Mouse (Mus musculus) hindbrain, embryonic 12.5 days (tissue): Measurements from ENCODE around the gene Mthfd2l. TPM values are rescaled to one million over a fixed set of nuclear protein-coding genes. Genes with fewer than 3 reads are reported as not detected.

Experiments
- ATAC-seq: fragments of 200-750 bp; cut with Nextera tagmentation; 2 replicates; pipeline ENCODE4 v1.8.0; 2017; ENCODE audit warnings: moderate TSS enrichment; ENCODE audit not compliant: low FRiP score
- H3K27ac ChIP-seq: fragments of 300-500 bp; sonication (generic); 2 replicates; pipeline ENCODE4 v1.5.1; 2016; ENCODE audit warnings: mild to moderate bottlenecking
- H3K27me3 ChIP-seq: fragments of 300-500 bp; sonication (generic); 2 replicates; pipeline ENCODE4 v1.6.1; 2016; ENCODE audit warnings: mild to moderate bottlenecking
- H3K36me3 ChIP-seq: fragments of 300-500 bp; sonication (generic); 2 replicates; pipeline ENCODE4 v1.6.1; 2016; ENCODE audit warnings: mild to moderate bottlenecking
- H3K4me1 ChIP-seq: fragments of 300-500 bp; sonication (generic); 2 replicates; pipeline ENCODE4 v1.6.1; 2016
- H3K4me2 ChIP-seq: fragments of 300-500 bp; sonication (generic); replicated peaks from 2 replicates; pipeline ENCODE4 v1.6.1; 2016; ENCODE audit warnings: mild to moderate bottlenecking
- H3K4me3 ChIP-seq: fragments of 300-500 bp; sonication (generic); 2 replicates; pipeline ENCODE4 v1.5.1; 2016; ENCODE audit warnings: mild to moderate bottlenecking
- H3K9ac ChIP-seq: fragments of 300-500 bp; sonication (generic); 2 replicates; pipeline ENCODE4 v1.6.1; 2016; ENCODE audit warnings: mild to moderate bottlenecking, moderate library complexity
- H3K9me3 ChIP-seq: fragments of 300-500 bp; sonication (generic); replicated peaks from 2 replicates; pipeline ENCODE4 v1.6.1; 2016; ENCODE audit warnings: mild to moderate bottlenecking
- WGBS: fragments of 180-500 bp; shearing (Covaris S2); methylation state at CpG from one replicate; pipeline ENCODE4 v1.1.7; 2016; 5-methylcytosine and 5-hydroxymethylcytosine counted together
- polyA plus RNA-seq: library from polyadenylated mRNA; unstranded; fragments of >200 nt; fragmentation: Nextera tagmentation; extraction: Ambion mirVana; gene quantifications from 2 replicates; pipeline ENCODE4 v1.2.1, GENCODE M21; 2016

Mthfd2l gene
- 91.6 and 94.2 TPM in 2 replicates for polyA plus RNA-seq

DNA sequence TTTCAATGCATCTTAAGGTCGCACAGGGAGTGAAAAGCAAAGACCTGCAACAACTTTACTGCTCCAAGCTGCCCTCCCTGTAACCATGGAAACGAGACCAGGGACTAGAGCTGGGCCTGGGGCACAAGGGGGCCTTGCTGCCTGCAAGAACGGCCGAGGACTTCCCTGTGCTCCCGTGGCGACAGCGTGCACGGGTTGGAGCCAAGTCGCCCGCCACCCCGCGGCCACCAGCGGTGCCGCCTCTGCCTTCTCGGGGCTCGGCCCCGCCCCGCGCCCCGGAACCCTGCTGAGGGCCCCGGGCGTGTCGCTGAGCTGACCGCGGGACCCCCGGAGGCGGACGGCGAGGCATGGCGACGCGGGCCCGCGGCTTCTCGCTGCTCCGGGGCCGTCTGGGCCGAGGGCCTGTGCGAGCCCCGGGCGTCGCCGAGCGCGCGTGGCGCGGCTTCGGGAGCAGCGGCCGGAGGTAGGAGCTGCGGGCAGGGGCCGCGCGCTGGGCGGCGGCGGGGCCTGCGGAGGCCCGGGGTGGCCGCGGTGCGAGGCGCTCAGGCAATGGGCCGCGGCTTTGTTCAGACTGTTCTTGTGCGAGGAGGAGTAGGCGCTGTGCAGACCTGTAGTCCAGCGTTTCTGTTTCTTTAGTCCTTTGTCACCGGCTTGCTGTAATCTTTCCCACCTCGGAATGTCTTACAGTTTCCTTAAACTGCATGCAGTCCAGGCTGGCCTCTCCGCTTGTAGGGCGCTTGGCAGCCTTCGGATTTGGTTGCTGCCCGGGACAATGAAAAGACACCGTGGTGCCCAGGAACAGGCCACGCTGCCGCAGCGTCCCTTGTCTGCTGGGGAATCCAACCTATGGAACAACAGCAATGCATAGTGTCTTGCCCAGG lies at the start of gene Mthfd2l:
TSS of gene Mthfd2l (plus strand) at position 147 of the 881 bp plus-strand sequence.
- peak; percentile 98 for ATAC-seq
- Histone ChIP-seq H3K4me3 (peak within 1 kb of the TSS; percentile 86), H3K27ac (peak within 1 kb of the TSS; percentile 99), H3K9ac (peak within 1 kb of the TSS; percentile 98), H3K4me1 (peaks cover 14% of the 10 kb centered on the region), H3K27me3 (no peaks in the 10 kb centered on the region), H3K36me3 (peaks cover 19% of the 10 kb centered on the region), H3K4me2 (peak within 1 kb of the TSS; percentile 69), H3K9me3 (no peaks in the 10 kb centered on the region)
- under 1% methylated on average over 73 of the region's 79 CpGs for WGBS

DNA sequence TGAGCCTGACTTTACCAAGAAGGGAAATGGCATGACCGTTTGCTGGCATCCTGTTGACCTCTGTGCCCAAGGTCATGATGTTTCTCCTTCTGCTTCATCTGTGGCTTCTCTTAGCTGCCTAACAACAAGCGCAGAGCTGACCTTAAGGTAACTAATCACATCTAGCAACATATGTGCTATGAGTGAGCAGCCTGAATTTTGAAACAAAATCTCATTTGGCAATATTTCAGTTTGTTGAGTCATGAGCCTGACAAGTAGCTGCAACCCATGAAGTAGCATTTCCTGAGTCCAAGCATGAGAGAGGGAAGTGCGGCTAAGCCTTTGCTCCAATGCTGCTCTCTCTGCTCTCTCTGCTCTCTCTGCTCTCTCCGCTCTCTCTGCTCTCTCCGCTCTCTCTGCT lies 49.2 kb upstream of the Mthfd2l start:
- no peaks in the 10 kb centered on the region for H3K27me3 ChIP-seq
- H3K4me3 ChIP-seq = no peak overlapping the region
- H3K4me2 ChIP-seq = no peak overlapping the region
- no peak overlapping the region for H3K27ac ChIP-seq
- H3K9ac ChIP-seq = no peak overlapping the region
- no peaks in the 10 kb centered on the region for H3K4me1 ChIP-seq
- 94% methylated on average over 5 of the region's 5 CpGs for WGBS
- H3K9me3 ChIP-seq = no peaks in the 10 kb centered on the region
- ATAC-seq = no peak
- H3K36me3 ChIP-seq = no peaks in the 10 kb centered on the region

DNA sequence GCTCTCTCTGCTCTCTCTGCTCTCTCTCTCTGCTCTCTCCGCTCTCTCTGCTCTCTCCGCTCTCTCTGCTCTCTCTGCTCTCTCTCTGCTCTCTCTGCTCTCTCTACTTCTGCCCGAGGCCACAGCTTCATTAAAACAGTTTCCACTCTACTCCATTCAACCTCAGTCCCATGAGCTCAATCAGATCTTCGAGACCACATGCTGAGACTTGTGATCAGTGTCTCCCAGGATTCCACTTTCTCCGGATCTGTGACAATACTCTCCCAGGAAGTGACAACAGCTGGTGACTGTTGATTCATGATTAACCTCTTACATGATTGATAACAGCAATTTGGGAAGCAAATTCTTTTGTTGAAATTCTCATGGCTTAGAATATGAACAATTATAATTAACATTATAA lies 48.8 kb upstream of the Mthfd2l start:
- ATAC-seq = no peak

DNA sequence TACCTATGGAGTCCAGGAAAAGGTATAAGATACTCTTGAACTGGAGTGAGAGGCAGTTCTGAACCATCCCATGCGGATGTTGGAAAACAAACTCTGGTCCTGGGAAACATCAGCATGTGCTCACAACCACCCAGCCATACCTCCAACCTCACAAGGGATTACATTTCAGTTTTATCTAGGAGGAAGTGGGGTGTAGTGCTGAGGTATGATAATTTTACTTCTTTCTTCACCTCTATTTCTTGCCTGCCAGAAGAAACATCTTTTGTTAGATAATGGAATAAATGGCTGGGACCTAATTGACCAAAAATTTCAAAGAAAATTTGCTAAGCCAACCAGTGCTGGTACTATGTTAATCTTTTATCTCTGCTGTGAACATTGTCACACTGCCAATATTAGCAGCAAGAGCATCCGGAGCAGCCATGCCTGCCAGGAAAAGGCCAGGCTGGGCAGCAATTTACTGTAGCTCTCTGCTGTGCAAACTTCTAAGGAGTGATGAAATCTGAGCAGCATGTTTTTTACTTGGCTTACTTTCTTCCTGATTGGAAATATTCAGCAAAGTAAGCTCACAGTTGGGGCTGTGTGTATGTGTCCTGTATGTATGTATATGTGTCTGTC lies 46.2 kb upstream of the Mthfd2l start:
- no peak for ATAC-seq
- H3K4me3 ChIP-seq = no peak overlapping the region

More for the DNA sequence above, 48.8 kb upstream of the Mthfd2l start:
- Histone ChIP-seq H3K9me3 (no peaks in the 10 kb centered on the region), H3K4me1 (no peaks in the 10 kb centered on the region), H3K36me3 (no peaks in the 10 kb centered on the region), H3K9ac (no peak overlapping the region), H3K27me3 (no peaks in the 10 kb centered on the region), H3K4me3 (no peak overlapping the region), H3K4me2 (no peak overlapping the region), H3K27ac (no peak overlapping the region)
- 75% methylated on average over 5 of the region's 5 CpGs for WGBS

DNA sequence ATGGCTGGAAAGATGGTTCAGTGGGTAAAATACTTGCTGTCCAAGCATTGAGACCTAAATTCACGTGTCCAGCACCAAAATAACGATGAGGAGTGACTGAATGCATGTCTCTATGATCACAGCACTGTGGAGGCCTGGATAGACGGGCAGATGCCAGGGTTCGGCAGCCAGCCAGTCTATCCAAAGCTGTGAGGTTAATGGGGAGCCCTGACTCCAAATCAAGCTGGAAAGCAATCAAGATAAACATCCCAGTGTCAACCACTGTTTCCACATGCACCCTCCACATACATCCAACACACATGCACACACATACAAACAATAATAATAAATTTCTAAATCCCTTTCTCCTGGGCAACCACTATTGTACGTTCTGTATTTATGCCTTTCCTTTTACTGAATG lies 42.3 kb upstream of the Mthfd2l start:
- no peak overlapping the region for H3K9ac ChIP-seq
- H3K9me3 ChIP-seq = no peaks in the 10 kb centered on the region
- ATAC-seq = no peak
- H3K36me3 ChIP-seq = no peaks in the 10 kb centered on the region
- no peak overlapping the region for H3K4me3 ChIP-seq
- 75% methylated on average over 5 of the region's 5 CpGs for WGBS
- peaks cover 10% of the 10 kb centered on the region for H3K27me3 ChIP-seq
- H3K4me1 ChIP-seq = peaks cover 11% of the 10 kb centered on the region
- H3K4me2 ChIP-seq = no peak overlapping the region
- no peak overlapping the region for H3K27ac ChIP-seq

More for the DNA sequence above, 46.2 kb upstream of the Mthfd2l start:
- H3K36me3 ChIP-seq = no peaks in the 10 kb centered on the region
- H3K9me3 ChIP-seq = no peaks in the 10 kb centered on the region
- H3K27me3 ChIP-seq = 0 out of 2 replicates have a peak, but pooled peaks cover 4% of the 10 kb centered on the region
- no peak overlapping the region for H3K27ac ChIP-seq
- H3K4me1 ChIP-seq = no peaks in the 10 kb centered on the region
- no peak overlapping the region for H3K9ac ChIP-seq
- no peak overlapping the region for H3K4me2 ChIP-seq
- 67% methylated on average over 2 of the region's 2 CpGs for WGBS

DNA sequence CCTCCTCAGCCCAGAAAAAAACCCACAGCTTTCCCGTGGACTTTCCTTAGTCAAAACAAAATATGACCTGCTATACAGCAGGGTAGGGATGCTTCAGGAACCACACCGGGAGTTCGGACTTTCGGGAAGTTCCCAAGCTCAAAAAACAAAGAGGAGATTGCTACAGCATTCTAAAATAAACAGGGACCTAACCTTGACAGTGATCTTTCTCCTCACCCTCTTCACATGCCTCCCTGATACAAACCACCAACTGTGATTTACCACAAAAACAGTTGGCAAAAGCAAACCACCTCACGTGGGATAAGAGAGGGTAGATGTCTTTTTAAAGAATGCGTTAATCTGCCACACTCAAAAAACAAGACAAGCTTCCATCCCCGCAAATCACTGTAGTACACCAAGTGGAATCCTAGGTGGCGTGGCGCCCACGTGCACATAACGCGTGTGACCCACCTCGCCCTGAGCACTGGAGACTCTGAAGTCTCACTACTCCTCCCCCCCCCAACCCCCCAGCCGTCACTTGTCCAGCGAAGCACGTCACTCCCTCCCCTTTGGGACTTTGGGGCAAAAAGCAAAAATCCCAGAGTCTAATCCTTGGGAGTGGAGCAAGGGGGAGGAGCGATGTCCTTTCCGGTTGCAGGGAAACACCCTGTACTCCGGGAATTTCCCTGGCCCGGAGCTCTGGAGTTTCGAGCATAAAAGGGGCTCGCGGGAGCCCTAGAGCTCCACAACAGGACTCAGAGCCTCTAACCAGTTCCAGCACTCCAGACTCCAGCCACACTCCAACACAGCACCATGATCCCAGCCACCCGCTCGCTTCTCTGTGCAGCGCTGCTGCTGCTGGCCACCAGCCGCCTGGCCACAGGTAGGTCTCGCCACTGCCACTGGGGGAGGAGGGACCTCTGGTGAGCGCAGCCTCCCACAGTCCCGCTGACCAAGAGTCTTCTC lies 40.1 kb upstream of the Mthfd2l start, which contains the start of gene Cxcl1:
TSS of gene Cxcl1 (plus strand) at position 723 of the 945 bp plus-strand sequence.
- peaks cover 10% of the 10 kb centered on the region for H3K27me3 ChIP-seq
- no peak within 1 kb of the TSS for H3K27ac ChIP-seq
- no peaks in the 10 kb centered on the region for H3K36me3 ChIP-seq
- ATAC-seq = peak; percentile 87
- peak within 1 kb of the TSS; percentile 51 for H3K9ac ChIP-seq
- H3K9me3 ChIP-seq = no peaks in the 10 kb centered on the region
- peak within 1 kb of the TSS; percentile 38 for H3K4me3 ChIP-seq
- H3K4me1 ChIP-seq = peaks cover 11% of the 10 kb centered on the region
- WGBS = 8% methylated on average over 30 of the region's 30 CpGs
- peak within 1 kb of the TSS; percentile 80 for H3K4me2 ChIP-seq

DNA sequence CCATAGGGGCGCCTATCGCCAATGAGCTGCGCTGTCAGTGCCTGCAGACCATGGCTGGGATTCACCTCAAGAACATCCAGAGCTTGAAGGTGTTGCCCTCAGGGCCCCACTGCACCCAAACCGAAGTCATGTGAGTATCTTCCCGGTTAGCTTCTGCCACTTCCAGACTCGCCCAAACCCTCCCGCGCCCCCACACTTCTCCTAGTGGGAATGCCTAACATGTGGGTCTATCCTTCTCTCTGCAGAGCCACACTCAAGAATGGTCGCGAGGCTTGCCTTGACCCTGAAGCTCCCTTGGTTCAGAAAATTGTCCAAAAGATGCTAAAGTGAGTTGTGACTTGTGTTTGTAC lies 39.5 kb upstream of the Mthfd2l start:
- Histone ChIP-seq H3K4me1 (peaks cover 11% of the 10 kb centered on the region), H3K4me3 (peak overlapping the region; percentile 38), H3K27me3 (peaks cover 10% of the 10 kb centered on the region), H3K4me2 (peak overlapping the region; percentile 80), H3K36me3 (no peaks in the 10 kb centered on the region), H3K9me3 (no peaks in the 10 kb centered on the region), H3K27ac (no peak overlapping the region), H3K9ac (peak overlapping the region; percentile 51)
- no peak for ATAC-seq
- 33% methylated on average over 10 of the region's 10 CpGs for WGBS

DNA sequence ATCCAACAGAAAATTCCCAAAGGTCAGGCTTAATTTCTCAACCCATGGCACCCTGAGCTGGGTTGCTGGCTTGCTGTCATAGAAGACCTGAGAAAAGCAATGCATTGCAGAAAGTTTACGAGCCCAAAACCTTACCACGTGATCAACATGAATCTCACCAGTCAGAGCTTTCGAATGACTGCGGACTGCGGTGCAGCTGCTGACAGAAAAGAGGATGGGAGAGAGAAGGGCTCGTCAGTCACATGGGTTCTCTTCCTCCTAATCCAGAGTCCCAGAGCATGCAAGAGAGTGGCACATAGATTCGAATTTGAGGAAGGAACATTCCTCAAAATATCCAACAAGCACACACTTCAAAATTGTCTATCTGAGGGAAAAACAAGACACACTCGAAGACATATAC lies 36.7 kb upstream of the Mthfd2l start:
- Histone ChIP-seq H3K27ac (no peak overlapping the region), H3K4me2 (no peak overlapping the region), H3K4me1 (peaks cover 11% of the 10 kb centered on the region), H3K9ac (no peak overlapping the region), H3K36me3 (no peaks in the 10 kb centered on the region), H3K4me3 (no peak overlapping the region), H3K27me3 (peaks cover 8% of the 10 kb centered on the region), H3K9me3 (no peaks in the 10 kb centered on the region)
- WGBS = 71% methylated on average over 8 of the region's 8 CpGs
- ATAC-seq = no peak

DNA sequence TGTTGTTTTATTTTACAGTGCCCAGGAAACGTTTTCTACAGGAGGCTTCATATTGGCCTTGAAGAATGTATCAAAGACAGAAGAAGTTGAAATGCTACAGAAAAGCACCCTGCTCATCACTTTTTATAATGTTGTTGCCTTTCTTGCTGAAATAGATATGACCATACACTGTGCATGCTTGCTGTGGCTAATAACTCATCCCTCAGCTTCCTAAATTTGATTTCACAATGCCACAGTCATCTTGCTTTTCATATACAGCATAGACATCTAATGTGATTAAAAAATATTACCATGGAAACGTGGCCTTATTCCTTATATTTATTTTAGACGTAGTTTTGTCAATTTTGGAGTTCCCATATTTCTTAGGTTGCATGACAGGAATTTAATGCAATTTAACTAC lies 33.5 kb upstream of the Mthfd2l start:
- Histone ChIP-seq H3K9me3 (no peaks in the 10 kb centered on the region), H3K4me1 (no peaks in the 10 kb centered on the region), H3K36me3 (no peaks in the 10 kb centered on the region), H3K4me3 (no peak overlapping the region), H3K9ac (no peak overlapping the region), H3K27ac (no peak overlapping the region), H3K27me3 (no peaks in the 10 kb centered on the region), H3K4me2 (no peak overlapping the region)
- no peak for ATAC-seq
- WGBS = 76% methylated on average over 3 of the region's 3 CpGs

DNA sequence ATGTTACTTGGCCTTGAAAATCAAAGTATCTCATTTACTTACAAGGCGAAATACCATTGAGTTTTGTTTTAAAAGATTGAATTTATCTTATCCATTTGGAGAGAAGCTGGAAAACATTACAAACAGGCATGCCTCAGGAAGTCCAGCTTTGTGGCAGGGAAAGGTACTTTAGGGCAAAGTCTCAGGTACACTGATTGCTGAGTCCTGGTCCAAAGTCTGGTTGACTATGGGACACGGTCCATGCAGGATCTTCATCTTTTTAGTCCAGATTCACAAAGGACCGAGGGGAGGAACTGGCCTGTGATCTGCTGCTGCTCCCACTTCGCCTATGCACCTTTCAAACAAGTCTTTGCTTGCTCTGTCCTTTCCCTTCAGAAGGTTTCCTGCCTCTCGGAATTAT lies 31.6 kb upstream of the Mthfd2l start:
- WGBS = 88% methylated on average over 5 of the region's 5 CpGs

DNA sequence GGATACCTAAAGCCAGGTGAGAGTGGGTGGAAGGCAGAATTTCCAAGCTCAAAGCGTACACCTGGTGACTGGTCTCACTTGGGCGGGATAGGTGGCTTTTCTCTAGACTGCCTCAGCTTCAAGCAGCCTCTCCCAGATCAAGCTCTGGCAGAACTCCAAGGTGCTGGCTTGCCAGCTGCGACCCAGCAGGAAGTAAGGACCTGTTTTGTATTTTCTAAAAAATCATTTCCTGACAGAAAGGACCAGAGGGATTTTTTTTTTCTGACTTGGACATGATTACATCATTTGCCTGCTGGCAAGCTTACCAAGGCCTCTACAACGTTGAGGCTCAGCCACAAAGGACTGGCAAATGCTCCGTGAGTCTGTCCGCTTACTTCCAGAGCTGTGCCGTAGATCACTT lies 30.8 kb upstream of the Mthfd2l start:
- Histone ChIP-seq H3K4me1 (peaks cover 6% of the 10 kb centered on the region), H3K4me2 (no peak overlapping the region), H3K36me3 (no peaks in the 10 kb centered on the region), H3K9me3 (no peaks in the 10 kb centered on the region), H3K4me3 (no peak overlapping the region), H3K27ac (no peak overlapping the region), H3K27me3 (peaks cover 17% of the 10 kb centered on the region), H3K9ac (no peak overlapping the region)
- WGBS = 58% methylated on average over 7 of the region's 7 CpGs
- ATAC-seq = no peak

More for the DNA sequence above, 31.6 kb upstream of the Mthfd2l start:
- Histone ChIP-seq H3K9me3 (no peaks in the 10 kb centered on the region), H3K9ac (no peak overlapping the region), H3K36me3 (no peaks in the 10 kb centered on the region), H3K4me2 (no peak overlapping the region), H3K4me3 (no peak overlapping the region), H3K27ac (no peak overlapping the region), H3K27me3 (peaks cover 11% of the 10 kb centered on the region), H3K4me1 (peaks cover 6% of the 10 kb centered on the region)
- no peak for ATAC-seq

DNA sequence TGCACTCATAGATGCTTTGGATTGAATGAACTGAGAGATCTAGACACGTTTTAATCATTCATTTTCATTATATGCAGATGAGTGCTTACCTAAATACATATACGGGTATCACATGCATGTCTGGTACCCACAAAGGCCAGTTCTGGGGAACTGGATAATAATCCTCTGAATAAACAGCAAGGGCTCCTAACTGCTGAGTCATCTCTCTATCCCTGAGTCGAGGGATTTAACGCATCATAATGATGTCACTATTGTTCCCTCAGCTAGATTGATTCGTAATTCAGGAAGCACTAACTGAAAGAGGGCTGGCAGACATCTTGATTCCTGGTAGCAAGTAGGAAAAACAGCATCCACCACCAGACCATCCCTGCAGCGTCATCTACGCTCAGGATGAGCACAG lies 30.2 kb upstream of the Mthfd2l start:
- Histone ChIP-seq H3K4me1 (peaks cover 6% of the 10 kb centered on the region), H3K4me3 (no peak overlapping the region), H3K36me3 (no peaks in the 10 kb centered on the region), H3K4me2 (no peak overlapping the region), H3K9me3 (no peaks in the 10 kb centered on the region), H3K9ac (no peak overlapping the region), H3K27me3 (peaks cover 17% of the 10 kb centered on the region), H3K27ac (no peak overlapping the region)
- ATAC-seq = no peak
- WGBS = 76% methylated on average over 7 of the region's 7 CpGs
